Mouse (Mus musculus) heart, postnatal 10 days (tissue): ENCODE results near the gene Lgals4. TPM values are rescaled to one million over a fixed set of nuclear protein-coding genes. Genes with fewer than 3 reads are reported as not detected.

Source experiments
- DNase-seq, 2 experiments: peaks; one replicate each; pipeline ENCODE4 v3.0.0; 2021
- intact Hi-C: fragments of 180-260 bp; cut with DNase I; formaldehyde crosslinking; loops from one replicate; pipeline ENCODE4 v1.15.1; 2025
- total RNA-seq, 2 experiments: library from RNA; stranded (reverse); gene quantifications; 2 replicates each; pipeline ENCODE4 v1.2.3; 2021

Lgals4 gene
- total RNA-seq, 2 experiments from 2014 or later: 35.0 to 35.8 TPM

- DNase-seq: peak; percentile 67 to 70
- intact Hi-C loops: loop anchor here (2.0 to 5.0 kb wide), 2 partner anchors 17 to 625 kb away; partner anchors contain the start of gene Ech1
These were observed 25.9 kb upstream of the Lgals4 start for GRCm38 (mm10) chr7:28807641-28808220.

GRCm38 (mm10) chr7:28808221-28808941 lies 25.3 kb upstream of the Lgals4 start, which contains the start of gene Hnrnpl:
Gene Hnrnpl, plus strand, starts transcription at chr7:28808541.
- intact Hi-C loops: loop anchor here (2.0 to 5.0 kb wide), 2 partner anchors 16 to 624 kb away; partner anchors contain the start of gene Ech1
- DNase-seq: peak in 1 of 2 experiments; percentile 85

GRCm38 (mm10) chr7:28808957-28809393 lies 24.7 kb upstream of the Lgals4 start:
- intact Hi-C loops: loop anchor here (2.0 to 5.0 kb wide), 2 partner anchors 16 to 623 kb away; partner anchors contain the start of gene Ech1
- peak; percentile 97 for DNase-seq

GRCm38 (mm10) chr7:28809401-28810089 lies 24.1 kb upstream of the Lgals4 start:
- peak; percentile 72 to 73 for DNase-seq

GRCm38 (mm10) chr7:28810107-28811066 lies 23.3 kb upstream of the Lgals4 start:
- intact Hi-C loops: loop anchor here (5.0 kb wide), 1 partner anchor 147 kb away; no protein-coding TSS in a partner anchor
- peak; percentile 98 to 99 for DNase-seq

More at GRCm38 (mm10) chr7:28809401-28810089, 24.1 kb upstream of the Lgals4 start:
- intact Hi-C loops: loop anchor here (2.0 to 5.0 kb wide), 3 partner anchors 15 to 623 kb away; partner anchors contain the start of gene Ech1

DNA sequence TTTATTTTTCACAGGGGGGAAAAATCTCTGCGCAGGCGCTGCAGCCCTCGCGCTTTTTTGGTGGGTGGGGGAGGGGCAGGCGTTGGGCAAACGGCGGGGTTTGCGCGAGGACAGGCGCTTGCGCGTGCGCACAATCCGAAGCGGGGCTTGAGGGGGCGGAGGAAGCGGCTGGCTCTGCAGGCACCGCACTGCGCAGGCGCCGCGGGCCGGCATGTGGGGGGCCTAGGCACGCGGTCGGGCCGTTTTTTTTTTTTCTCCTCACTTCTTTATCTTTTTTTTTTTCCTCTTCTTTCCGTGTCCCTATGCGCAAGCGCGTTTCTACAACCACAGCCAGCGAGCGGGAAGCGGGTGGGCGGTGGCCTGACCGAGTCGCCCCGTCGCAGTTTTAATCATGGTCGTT lies 22.4 kb upstream of the Lgals4 start:
- intact Hi-C loops: loop anchor here (5.0 kb wide), 1 partner anchor 146 kb away; no protein-coding TSS in a partner anchor
- DNase-seq: peak; percentile 95 to 96

DNA sequence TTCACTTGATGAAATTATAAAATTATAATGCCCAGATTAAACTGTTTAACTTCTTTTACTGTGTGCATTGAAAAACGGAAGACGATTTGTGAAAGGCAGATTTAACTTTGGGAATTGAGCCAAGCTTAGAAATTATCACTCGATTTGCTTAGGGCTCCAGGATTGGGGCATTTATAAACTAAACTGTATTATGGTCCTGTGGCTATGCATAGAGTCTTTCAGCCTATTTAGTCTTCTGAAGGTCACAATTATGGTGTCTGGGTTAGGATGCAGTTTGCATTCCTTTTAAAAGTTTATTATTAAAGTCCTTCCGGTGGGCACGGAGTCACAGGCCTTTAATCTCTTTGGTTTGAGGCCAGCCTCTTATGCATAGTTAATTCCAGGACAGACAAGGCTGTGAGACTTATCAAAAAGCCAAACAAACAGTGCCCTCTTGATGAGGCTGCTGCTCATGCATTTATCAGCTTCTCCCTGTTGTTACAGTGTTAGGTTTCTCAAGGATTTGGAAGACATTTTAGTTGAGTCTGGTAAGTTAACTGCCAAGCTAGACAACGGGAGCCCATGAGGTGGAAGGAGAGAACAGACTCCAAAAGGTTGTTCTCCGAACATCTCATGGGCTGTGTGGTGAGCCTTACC lies 21.9 kb upstream of the Lgals4 start:
- intact Hi-C loops: loop anchor here (1.0 to 5.0 kb wide), 2 partner anchors 9 to 146 kb away; no protein-coding TSS in a partner anchor
- peak in 1 of 2 experiments; percentile 50 for DNase-seq

- DNase-seq: peak in 1 of 2 experiments; percentile 50
- intact Hi-C loops: loop anchor here (1.0 to 5.0 kb wide), 2 partner anchors 8 to 145 kb away; no protein-coding TSS in a partner anchor
These were observed 21.2 kb upstream of the Lgals4 start for GRCm38 (mm10) chr7:28812436-28812835.

GRCm38 (mm10) chr7:28812949-28813348 lies 20.7 kb upstream of the Lgals4 start:
- peak in 1 of 2 experiments; percentile 27 for DNase-seq
- intact Hi-C loops: loop anchor here (1.0 to 5.0 kb wide), 3 partner anchors 7 to 144 kb away; no protein-coding TSS in a partner anchor

DNA sequence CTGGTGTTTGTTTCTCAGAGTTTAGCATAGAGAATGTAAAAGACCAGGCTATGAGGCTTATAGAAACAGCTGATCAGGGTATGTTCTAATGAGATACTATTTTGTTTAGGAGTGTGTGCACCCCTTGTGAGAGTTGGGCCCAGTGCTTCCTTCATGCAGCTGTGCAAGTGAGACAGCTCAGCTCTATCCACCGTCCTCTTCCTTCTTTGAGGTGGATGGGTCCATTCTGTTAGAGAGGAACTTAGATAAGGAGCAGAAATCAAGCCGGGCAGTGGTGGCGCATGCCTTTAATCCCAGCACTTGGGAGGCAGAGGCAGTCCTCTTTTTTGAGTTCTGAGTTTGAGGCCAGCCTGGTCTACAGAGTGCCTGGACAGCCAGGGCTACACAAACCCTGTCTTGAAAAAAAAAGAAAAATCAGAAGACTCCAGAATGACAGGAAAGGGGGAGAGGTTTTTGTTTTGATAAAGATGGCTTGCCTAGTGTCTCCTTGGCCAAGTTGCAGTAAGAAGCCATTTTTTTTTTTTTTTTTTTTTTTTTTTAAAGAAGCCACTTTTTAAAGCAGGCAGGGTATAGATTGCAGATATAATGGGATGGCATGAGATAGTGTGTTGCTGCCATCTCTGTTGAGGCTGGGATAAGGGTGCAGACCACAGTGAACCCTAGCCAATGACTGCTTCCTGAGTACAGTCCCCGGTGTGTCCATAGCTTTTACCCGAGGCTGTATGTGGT lies 19.2 kb upstream of the Lgals4 start:
- no peak for DNase-seq
- intact Hi-C loops: loop anchor here (5.0 kb wide), 1 partner anchor 143 kb away; no protein-coding TSS in a partner anchor

DNA sequence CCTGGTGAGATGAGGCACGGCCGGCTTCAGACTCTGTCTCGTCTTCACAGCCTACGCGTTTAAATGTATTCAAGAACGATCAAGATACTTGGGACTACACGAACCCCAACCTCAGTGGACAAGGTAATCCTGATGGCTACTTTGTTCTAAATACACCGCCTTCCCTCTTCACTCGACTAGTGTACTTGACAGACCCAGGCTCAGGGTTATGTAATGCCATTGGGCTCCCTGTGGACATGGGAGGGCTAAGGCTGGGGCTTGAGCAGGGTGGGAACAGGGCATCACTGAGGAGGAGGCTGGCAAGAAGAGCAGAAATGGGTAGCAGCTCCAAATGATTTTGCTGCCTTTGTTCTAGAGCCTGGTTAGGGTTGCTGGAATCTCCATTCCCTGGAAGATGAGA lies 18.4 kb upstream of the Lgals4 start:
- DNase-seq: no peak
- intact Hi-C loops: no loop called here

- peak in 1 of 2 experiments; percentile 58 for DNase-seq
- intact Hi-C loops: no loop called here
These were observed 17.5 kb upstream of the Lgals4 start for GRCm38 (mm10) chr7:28816201-28816600.

- no peak for DNase-seq
- intact Hi-C loops: no loop called here
These were observed 16.7 kb upstream of the Lgals4 start for GRCm38 (mm10) chr7:28816920-28817319.

DNA sequence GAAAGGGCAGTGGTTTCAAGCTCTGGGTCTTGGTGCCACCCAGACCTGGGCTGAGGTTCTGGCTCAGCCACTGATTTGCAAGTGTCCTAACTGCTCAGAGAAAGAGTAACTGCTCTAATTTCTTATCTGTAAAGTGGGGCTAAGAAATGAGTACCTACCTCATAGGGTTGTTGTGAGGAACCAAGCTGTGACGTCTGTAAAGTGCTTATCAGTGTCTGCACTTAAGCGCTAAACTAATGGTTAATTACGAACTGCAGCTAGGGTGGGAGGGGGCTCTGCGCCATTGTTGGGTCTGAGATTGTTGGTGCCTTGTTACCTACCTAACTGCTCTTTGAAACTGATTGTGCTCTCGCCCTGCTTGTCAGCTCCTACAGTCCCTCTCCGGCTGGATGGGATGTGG lies 16.1 kb upstream of the Lgals4 start:
- intact Hi-C loops: no loop called here
- no peak for DNase-seq

DNA sequence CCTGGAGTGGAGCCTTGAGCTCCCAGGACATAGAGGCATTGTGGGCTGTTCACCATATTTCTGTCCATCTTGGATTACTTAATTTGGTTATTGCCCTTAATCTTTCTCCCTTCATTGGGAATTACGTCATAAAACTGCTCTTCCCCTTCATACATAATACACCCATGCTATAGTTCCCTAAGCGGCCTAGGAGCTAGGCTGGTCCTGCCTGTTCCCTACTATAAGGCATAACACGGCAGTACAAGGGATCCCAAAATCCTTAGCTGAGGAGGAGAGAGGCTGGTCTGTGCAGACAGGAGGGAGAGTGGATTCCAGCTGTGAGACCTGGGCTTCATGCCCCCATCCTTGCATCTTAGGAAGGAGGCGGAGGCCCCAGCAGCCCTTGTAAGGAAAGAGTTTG lies 15.7 kb upstream of the Lgals4 start:
- intact Hi-C loops: no loop called here

DNA sequence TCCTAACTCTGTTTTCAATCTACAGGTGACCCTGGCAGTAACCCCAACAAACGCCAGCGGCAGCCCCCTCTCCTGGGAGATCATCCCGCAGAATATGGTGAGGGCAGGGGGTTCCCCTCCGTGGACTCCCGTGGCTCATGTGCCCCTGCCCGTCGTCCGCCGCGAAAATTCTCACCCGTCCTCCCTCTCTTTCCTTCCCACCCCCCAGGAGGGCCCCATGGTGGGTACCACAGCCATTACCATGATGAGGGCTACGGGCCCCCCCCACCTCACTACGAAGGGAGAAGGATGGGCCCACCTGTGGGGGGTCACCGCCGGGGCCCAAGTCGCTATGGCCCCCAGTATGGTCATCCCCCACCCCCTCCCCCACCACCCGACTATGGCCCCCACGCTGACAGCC lies 15.2 kb upstream of the Lgals4 start:
- intact Hi-C loops: no loop called here
- DNase-seq: no peak

More for the DNA sequence above, 15.7 kb upstream of the Lgals4 start:
- DNase-seq: no peak

DNA sequence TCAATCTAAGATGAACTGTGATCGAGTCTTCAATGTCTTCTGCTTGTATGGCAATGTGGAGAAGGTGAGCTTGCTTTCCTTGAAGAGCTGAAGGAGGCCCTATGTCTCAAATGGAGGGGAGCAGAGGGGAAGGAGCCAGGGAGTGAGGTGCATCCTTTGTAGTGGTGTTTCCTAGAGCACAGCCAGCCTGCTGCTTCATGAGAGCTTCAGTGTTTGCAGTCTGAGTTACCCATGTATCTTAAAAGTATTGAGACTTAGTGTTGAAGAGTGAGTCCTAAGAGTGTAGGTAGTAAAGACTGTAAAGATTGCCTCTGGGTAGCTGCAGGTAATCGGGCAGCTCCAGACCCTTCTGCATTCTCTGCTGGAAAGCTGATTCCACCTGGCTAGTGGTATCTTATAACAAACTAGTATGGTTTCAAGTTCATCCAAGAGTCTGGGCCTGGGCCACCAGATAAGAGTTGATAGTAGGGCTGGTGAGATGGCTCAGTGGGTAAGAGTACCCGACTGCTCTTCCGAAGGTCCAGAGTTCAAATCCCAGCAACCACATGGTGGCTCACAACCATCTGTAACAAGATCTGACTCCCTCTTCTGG lies 14.7 kb upstream of the Lgals4 start:
- intact Hi-C loops: no loop called here
- DNase-seq: no peak

DNA sequence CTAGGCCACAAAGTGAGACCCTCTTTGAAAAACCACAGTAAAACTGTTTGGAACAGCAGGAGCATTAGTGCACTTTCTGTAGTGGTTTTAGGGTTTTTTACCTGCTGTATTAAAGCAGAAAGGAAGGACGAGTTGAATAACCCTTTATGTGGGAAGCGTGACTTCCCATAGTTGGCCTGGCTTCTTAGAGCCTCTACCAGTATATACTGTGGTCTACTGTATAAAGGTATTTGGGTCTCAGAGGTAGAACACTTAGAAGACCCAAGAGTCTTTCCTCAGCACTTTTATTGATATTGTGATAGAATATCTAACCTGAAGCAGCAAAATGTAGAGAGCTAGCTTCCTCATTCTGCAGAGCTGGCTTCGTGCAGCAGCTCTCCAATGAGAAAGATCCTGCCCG lies 14.1 kb upstream of the Lgals4 start:
- DNase-seq: no peak
- intact Hi-C loops: no loop called here
